Mouse (Mus musculus): ENCODE results near the gene 1700013G24Rik.

Gene 1700013G24Rik

GRCm38 (mm10) chr4:137497892-137498722 lies 45.0 kb downstream of the 1700013G24Rik start:
- DNase-seq, result peak; percentile 84

- DNase-seq, result no peak
These were observed 45.9 kb downstream of the 1700013G24Rik start for GRCm38 (mm10) chr4:137498882-137499583.

- DNase-seq, result no peak
These were observed 47.1 kb downstream of the 1700013G24Rik start for GRCm38 (mm10) chr4:137500149-137500548.

- DNase-seq, result no peak
These were observed 47.9 kb downstream of the 1700013G24Rik start for GRCm38 (mm10) chr4:137500953-137501352.

- DNase-seq, result no peak
These were observed 49.1 kb downstream of the 1700013G24Rik start for GRCm38 (mm10) chr4:137502183-137502582.

GRCm38 (mm10) chr4:137502801-137503200 lies 49.7 kb downstream of the 1700013G24Rik start:
- no peak for DNase-seq

- no peak for DNase-seq
These were observed 50.5 kb downstream of the 1700013G24Rik start for GRCm38 (mm10) chr4:137503509-137503971.
